Mouse (Mus musculus): Measurements from ENCODE around the gene Disc1.

Disc1 gene

DNA sequence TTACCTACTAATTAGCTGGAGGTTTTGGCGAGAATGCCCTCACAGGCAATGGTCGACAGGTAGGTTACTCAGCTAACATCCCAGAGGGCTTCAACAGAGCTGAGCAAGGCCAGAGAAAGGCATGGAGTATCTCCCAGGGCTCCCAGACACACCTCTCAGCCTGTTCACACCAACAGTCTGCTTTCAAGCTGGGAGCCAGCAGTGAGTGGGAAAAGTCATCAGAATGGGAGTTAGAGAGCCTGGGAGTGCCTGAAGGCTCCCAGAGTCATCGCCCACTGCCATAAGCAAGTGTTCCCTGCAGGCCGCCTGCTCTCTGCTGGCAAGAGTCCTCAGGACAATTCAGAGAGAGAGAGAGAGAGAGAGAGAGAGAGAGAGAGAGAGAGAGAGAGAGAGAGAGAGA is 167.1 kb downstream of the Disc1 start:
- no peak for DNase-seq (ENCODE audit: low spot score in 2 of 2)

DNA sequence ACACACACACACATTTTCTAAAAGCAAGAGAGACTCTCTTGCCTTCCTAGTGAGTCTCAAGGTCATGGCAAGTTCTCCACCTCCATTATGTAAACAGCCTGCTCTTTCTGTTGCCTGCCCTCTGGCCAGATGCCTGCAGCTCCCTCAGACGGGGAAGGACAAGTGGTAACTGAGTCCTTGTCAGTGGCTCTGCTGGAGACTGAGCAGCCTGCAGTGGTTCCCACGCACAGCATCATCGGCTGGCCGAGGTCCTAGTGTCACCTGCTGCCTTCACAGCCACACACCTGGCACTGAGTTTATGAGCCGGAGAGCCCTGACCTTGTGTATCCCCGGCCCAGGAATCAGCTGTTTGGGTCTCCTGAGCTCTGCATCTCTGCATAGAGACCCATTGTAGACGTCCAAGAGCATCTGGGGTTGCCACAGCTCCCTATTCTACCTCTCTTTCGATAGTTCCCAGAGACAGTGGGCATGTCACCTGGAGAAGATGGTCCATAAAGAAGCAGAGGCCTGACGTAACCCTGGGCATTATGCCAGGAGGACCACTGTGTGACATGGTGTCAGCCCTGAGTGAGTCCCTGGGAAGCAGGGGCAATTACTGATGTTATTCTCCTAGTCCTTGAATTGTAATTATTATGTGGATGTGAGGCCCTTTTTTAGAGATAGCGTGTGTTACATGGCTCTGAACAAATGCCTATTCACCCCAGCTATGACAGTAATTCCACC is 169.2 kb downstream of the Disc1 start:
- DNase-seq (ENCODE audit: low spot score in 2 of 2), result no peak

DNA sequence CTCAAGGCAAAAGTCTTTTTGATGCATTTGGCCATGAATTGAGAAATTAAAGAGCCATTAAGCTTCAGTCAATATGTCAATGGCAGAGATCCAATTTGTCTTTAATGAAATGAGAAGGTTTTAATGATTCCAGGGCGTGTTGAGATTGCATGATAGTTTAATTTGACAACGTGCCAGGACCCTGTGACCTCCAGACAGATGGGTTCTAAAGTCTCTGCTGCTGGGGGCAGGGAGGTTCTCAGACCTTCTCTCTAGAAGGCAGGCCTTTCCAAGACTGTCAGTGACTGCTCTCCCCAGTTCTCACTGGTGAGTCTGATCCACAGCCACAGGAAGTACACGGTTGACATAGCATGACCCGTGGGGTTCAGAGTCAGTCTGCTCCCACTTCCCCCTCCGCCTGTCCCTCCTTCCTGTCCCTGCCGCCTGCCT is 170.3 kb downstream of the Disc1 start:
- no peak for DNase-seq (ENCODE audit: low spot score in 2 of 2)

DNA sequence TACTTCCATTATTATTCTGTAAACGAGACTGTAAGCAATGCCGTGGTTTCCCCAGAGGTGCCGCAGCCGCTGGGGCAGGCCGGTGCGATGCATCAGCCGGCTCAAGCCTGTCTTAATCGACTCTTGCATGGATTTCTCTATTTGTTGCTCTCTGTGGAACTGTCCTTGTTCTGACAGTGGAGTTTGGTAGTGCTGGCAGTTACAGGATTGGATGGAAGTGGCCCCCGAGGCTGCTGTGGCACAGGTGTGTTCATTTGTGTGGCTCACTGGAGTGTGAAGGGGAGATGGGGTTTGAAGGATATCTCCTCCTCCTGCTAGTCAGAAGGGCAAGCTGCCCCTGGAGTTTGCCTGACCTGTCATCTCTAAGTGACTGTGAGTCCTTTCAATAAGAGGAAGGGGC is 171.3 kb downstream of the Disc1 start:
- DNase-seq (ENCODE audit: low spot score in 2 of 2), result no peak

DNA sequence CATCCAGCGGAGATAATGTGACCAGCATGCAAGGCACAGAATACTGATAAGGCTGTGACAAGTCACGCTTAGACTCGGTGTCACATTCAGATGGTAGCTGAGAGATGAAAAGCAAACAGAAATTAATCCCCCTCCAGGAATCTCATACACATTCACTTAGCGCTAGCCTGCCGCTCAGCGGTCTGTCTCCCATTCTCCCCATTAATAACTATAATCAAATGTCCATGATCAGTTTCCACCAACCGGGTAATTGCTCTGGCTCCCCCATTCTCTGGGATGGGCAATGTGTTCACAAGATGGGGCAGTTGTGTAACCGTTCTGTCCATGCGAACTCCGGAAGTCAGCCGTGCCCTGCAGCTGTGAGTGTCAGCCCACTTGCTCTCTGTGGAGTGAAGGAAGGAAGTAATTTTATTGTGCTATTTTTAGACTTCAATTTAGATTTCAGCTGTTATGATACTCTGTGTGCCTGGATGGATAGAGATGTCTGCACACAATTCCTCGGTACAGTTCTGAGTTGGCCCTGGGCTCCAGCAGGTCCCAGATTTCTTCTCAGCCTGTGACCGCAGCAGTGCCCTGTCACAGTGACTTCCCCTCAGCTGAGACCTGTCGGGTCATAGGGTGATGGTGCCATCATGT is 173.1 kb downstream of the Disc1 start:
- no peak for DNase-seq (ENCODE audit: low spot score in 2 of 2)

DNA sequence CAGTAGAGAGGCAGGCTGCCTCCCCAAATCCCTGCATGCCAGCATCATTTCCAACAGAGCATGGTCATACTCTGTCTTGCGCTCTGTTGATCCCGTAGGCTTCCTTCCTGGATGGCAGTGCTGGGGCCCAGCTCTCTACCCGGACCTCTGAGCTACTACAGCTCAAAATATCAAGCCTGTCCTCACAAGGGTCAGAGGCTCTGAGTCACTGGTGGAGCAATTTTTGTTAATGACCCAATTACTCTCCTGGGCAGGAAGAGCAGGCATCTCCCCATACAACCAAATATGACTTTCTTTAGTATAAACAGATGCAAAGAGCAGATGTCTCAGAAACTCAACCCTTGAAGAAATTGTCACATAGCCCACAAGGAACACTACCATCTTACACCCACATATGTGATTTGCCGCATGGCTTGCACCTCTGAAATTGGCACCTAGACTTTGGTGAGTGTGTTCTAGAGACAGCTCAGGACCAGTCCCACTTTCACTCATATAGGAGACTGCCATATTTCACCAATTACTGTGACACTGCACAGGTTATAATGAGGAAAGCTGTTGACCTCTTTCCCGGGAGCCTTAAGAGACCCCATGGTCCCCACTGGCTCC is 176.6 kb downstream of the Disc1 start:
- DNase-seq (ENCODE audit: low spot score in 2 of 2), result no peak

DNA sequence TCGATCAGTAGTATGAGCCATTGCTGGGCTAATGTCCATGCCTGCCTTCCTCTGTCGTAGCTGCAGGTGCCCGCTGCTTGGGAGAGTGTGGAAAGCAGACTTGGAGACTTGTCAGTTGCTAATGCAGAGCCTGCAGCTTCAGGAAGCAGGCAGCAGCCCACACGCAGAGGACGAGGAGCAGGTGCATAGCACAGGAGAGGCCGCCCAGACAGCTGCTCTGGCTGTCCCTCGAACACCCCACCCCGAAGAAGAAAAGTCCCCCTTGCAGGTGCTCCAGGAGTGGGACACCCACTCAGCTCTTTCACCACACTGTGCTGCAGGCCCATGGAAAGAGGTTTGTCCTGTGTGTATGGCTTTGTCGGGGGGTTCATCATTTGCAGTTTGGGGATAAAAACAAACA is 178.7 kb downstream of the Disc1 start:
- DNase-seq (ENCODE audit: low spot score in 2 of 2), result no peak

DNA sequence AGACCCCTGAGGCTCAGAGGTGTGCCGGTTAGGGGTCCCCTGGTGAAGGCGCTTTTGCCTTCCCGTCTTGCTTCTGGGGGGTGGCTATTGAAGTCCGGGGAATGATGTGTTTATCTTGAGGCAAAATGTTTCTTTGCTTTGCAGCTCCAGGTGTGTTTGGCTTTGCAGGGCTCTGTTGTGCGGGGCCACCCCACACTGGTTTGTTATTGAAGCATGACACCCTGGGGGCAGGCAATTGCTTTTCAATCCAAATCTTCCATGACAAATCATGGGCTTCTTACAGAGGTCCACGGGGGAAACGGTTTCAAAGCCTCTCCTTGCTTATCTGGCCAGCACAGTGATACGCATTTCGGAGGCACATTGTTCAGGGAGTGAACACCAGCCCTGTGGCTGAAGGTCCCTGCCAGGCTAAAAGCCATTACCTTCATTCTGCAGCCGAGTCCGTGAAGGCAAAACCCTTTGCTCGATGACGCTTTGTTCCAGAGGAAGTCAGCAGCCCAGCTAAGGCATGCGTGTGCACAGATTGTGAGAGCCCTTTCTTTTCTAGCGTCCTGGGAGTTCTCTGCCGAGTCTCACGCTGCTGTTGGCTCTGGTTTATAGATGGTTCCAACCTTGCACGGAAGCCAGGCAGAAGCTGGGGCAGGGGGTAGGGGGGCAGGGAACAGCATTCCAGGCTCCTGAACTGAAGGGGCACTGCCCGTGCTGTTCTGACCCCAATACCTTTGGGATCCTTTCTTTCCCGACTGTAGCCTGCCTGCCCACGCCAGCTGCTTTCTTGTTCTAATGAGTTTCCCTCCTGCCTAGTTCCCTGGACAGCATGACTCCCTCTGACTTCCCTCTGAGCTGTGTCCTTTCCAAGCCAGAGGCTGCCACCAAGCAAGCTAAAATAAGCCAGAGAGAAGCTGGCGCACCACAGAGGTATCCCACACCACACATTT is 182.2 kb downstream of the Disc1 start:
- DNase-seq (ENCODE audit: low spot score in 2 of 2), result peak in 1 of 2 experiments; percentile 54

DNA sequence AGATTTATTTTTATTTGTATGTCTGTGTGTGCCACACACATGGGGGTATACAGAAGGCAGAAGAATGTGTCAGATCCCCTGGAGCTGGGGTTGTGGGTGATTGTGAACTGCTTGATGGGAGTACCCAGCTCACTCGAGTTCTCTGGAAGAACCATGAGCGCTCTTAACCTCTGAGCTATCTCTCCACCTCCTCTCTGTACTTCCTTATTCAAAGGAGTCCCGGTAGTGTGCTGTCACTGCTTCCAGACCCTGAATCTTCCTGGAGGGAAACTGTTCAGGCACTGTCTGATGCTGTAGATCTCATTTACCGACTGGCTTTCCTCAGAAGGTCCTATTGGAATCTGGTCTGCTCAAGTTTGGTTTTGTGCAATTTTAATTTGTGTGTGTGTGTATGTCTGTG is 186.8 kb downstream of the Disc1 start:
- no peak for DNase-seq (ENCODE audit: low spot score in 2 of 2)

DNA sequence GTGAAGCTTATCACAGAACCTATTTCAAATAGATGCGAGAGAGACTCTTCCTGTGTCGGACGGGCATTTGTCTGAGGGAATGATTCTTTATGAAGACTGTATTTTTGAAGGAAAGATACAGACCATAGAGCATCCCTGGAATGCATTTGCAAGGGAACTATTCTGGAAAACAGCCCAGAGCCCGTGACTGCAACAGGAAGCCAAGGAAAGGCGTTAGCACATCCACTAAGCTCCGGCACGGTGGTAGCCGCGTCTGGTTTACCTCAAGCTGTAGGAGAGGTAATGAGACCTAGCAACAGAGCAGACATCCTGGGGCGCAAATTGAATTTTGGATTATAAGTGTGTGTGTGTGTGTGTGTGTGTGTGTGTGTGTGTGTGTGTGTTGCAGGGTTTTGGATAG is 188.4 kb downstream of the Disc1 start:
- no peak for DNase-seq (ENCODE audit: low spot score in 2 of 2)

DNA sequence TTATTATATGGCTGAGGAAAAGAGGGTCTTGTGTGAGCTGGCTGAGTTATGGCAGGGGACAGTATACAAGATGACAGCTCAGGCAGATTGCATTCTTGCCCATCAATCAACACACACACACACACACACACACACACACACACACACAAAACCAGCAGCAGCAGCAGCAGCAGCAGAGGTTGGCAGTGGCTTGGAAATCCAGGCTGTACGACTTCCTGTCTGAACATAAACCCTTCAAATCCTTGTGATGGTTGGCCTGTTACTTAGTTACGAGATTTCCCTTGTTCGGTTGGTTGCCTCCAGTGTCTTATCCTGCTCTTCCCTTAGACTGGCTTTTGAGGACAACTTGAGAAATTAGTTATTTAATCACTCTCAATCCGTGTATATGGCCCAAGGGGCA is 188.9 kb downstream of the Disc1 start:
- DNase-seq (ENCODE audit: low spot score in 2 of 2), result no peak

DNA sequence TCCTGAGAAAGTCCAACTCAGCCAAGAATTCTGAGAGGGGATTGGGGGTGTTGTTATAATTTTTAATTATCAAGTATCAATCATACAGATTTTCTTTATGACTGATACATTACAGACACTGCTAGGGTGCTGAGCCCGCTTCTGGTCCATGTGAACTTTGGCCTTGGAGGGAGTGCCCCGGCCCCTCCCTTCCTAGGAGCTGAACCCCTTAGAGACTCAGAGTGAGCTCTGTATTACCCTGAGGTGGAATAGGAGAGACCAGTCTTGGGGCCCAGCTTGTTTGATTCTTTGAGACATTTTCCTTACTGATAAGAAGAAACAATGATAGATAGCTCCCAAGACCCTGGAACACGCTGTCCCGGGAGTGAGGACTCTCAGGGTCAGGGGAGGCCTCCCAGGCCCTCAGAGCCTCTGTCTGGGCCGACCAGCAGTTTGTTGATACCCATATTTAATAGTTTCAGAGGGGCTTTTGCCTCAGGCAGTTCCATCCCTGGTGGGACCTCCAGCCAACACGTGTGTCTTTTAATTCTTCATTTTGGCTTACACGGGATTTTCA is 192.8 kb downstream of the Disc1 start:
- DNase-seq (ENCODE audit: low spot score in 2 of 2), result no peak

DNA sequence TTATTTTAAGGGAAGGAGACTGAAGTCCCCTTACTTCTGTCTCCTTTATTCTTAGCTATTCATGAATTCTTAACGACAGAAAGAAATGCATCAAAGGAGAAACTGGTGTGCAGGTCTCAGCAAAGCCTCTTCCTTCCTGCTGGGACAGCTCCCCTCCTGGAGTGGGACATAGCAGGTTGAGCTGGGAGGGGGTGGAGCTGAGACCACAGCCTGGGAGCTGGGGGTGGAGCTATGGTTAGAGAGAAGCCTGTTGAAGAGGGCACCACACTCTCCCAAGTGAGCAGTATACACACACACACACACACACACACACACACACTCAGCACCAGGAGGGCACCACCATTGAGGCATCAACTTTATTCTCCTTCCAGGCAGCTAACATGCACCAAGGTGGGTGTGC is 193.4 kb downstream of the Disc1 start:
- no peak for DNase-seq (ENCODE audit: low spot score in 2 of 2)

DNA sequence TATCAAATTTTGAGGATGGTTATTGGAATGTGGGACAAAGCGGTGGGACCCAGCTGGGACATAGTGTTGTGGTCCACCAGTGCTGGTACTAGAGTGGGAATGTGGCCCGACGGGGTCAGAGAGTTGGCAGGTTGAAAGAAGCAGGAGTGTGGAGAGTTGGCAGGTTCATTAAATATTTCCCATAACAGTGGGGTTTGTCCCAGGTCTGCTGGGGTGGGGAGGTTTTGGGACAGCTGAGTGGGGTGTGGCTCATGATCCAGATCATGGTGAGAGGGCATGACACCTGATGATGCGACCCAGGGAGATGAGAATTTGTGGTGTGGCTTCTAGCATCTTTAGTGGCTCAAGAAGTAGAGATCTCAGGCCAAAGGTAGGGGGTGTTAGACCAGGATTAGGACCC is 199.0 kb downstream of the Disc1 start:
- DNase-seq (ENCODE audit: low spot score in 2 of 2), result no peak

DNA sequence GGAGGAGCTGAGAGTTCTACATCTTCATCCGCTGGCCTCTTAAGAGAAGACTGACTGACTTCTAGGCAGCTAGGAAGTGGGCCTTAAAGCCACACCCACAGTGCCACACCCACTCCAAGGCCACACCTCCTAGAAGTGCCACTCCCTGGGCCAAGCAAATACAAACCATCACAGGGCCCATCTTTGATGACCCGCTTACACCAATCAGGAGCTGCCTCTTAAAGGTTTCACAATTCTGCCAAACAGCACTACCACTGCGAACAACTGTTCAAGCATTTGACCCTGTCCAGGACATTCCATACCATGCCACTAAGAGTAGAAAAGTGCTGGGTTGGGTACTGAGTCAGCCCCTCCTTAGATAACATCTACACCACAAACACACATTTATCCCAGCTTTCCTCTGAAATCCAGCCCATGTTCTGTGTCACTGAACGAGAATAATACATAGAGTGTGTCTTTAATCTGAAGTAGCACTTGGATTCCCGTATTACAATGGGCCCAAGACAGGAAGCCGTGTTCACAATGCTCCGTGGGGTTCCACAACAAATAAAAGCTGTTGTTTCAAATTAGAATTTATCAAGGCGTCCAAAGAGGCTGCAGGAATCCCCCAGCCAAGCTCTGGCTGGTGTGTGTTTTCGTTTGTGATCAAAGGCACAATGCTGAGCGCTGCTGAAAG is 199.6 kb downstream of the Disc1 start:
- DNase-seq (ENCODE audit: low spot score in 2 of 2), result no peak

DNA sequence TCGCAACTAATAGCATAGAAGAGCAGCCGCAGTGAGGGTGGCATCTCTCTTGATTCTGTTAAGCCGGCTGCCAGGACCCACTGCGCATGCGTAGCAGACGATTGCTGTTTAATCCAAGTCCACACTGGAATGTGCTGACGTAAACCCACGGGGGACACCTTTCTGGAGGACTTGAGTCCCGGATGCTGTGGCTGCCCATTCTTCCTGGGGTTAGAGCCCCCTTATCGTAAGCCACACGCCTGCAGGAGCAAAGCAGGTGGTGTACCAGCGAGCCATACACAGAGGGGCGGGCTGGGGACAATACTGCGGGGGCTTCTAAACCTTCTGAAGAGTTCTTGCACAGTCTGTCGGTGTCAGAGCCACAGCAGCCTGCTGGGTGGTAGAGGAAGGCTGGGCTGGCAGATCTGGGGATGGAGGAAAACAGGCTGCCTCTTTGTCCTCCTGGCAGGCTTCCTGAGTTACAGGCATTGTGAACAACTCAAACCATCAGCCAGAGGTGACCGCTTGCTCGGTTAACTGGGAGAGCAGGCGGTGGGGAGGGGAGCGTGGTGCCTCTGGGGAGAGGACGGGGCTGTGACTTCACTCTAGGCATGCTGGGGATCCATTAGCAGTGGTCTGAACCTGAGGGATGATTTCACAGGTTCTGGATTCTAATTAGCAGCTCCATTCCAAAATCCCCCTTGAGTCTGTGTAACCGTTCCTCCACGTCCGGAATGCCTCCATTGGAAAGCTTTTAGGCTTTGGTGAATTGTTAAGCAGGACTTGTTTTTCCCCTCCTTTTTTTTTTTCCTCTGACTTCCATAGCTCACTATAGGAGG is 200.4 kb downstream of the Disc1 start:
- DNase-seq (ENCODE audit: low spot score in 2 of 2), result peak; percentile 97

DNA sequence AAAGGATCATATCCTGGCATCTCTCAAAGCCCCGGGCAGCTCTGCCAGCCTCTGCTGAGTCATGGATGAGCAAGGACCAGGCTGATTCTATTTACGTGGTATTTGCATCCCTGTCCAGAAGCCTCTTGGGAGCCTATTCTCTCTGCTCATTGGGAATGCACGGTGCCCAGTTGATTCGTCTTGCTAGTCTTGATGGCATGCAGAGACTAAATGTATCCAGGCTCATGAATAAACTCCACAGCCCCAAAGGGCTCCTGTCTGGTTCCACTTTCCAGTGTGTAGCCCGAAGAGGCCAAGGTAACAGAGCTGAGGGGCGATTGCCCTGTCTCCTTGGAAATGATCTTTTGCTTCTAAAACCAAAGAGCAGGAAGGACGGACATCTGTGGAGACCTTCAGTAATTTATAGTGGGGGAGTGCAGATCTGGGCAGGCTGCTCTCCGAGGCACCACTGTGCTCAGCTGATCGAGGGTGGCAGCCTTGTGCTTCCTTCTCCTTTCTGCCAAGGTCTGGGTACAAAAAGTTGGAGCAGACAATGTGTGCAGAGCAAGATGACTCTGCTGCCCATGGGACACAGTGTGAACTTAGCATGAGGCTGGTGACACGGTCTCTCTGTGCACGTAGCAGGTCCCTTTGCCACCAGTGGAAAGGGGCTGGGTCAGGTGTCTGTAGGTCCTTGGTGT is 201.2 kb downstream of the Disc1 start:
- DNase-seq (ENCODE audit: low spot score in 2 of 2), result peak; percentile 46 to 61

DNA sequence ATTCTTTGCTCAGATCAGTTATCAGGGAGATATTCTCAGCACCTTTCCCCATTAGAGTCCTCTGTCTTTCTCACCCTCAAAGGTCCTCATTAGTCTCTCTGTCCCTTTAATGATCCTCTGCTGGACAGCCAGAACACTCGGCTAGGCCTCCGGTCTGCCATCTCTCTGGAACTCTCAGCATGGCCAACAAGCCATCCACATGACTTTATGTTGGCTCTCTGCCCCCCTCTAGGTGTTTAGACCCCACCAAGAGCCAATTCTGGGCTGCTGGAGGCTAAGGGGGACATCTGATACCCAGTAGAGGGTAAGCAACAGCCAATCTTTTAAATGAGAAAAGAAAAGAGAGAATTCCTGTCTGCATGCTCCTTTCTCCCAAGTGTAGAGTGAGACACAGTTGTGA is 203.7 kb downstream of the Disc1 start:
- DNase-seq (ENCODE audit: low spot score in 2 of 2), result no peak

DNA sequence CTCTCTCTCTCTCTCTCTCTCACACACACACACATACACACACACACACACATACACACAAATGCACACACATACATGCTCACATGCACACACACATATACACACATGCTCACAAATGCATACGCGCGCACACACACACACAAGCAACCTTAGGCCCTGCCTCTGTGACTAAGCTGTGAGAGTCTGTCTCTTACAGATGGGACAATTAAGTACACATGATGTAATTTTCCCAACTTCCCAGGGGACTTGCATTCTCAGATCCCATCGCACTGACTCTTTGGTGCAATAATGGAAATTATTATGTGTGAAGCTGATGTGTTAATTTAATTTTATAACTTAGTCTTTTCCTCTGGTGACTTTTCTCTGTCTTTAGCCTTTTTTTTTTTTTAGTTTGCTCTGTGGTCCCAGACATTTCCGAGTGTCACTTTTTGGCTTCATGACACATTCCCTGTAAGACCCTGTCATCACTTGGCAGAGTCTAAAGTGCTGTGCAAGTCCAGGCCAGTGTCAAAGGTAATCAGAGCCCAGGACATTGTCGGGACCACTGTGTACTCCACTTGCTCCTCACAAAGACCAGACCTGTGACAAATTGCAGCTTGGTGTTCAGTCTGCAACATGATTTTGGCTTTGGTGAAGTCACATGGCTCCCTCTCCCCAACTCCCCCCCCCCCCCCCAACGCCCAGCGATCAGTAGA is 205.0 kb downstream of the Disc1 start:
- no peak for DNase-seq (ENCODE audit: low spot score in 2 of 2)
